Mouse (Mus musculus): Measurements from ENCODE around the gene Scyl3. TPM values are rescaled to one million over a fixed set of nuclear protein-coding genes. Genes with fewer than 3 reads are reported as not detected.

The Scyl3 gene
- polyA plus RNA-seq (2016; fragmentation: Nextera tagmentation; extraction: Ambion mirVana), result 17.0 and 18.8 TPM in 2 replicates

- Histone ChIP-seq H3K9ac (peak within 1 kb of the TSS; percentile 95), H3K36me3 (peaks cover 14% of the 10 kb centered on the region), H3K4me2 (peak within 1 kb of the TSS; percentile 81), H3K4me1 (peaks cover 32% of the 10 kb centered on the region), H3K4me3 (peak within 1 kb of the TSS; percentile 95), H3K27me3 (replicated peaks) (no peaks in the 10 kb centered on the region), H3K9me3 (replicated peaks) (no peaks in the 10 kb centered on the region), H3K27ac (peak within 1 kb of the TSS; percentile 73)
- WGBS (ENCODE audit: insufficient replicate concordance), result 63% methylated on average over 7 of the region's 7 CpGs
- no peak for ATAC-seq
Observed at GRCm38 (mm10) chr1:163928846-163929245, at the start of gene Scyl3. TSS of gene Scyl3 (plus strand) at chr1:163929100.

DNA sequence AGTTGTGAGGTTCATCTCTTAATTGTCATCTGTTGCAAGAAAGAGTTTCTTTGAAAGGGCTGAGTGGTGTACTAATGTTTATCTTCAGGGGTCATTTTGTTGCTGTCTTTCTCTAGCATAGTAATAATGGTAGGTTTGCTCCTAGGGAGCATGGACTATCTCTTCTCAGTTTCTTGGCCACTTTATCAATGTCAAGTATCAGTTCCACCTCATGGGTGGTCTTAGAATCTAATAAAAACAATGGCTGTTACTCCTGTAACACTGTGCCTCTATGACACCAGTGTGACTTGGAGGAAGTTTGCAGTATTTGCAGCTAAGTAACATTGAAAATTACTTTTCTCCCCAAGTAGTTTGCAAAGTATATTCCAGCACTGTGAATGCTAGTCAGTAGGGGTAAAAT is 39.3 kb upstream of the Scyl3 start:
- H3K27me3 ChIP-seq (replicated peaks), result no peaks in the 10 kb centered on the region

GRCm38 (mm10) chr1:163893294-163893693 is 35.6 kb upstream of the Scyl3 start:
- ATAC-seq, result no peak
- WGBS (ENCODE audit: insufficient replicate concordance), result 77% methylated on average over 5 of the region's 5 CpGs
- H3K27me3 ChIP-seq (replicated peaks), result no peaks in the 10 kb centered on the region

More for the DNA sequence above, 39.3 kb upstream of the Scyl3 start:
- no peak overlapping the region for H3K4me2 ChIP-seq
- no peaks in the 10 kb centered on the region for H3K9me3 ChIP-seq (replicated peaks)
- H3K27ac ChIP-seq, result no peak overlapping the region
- ATAC-seq, result no peak
- H3K4me3 ChIP-seq, result no peak overlapping the region
- no peaks in the 10 kb centered on the region for H3K4me1 ChIP-seq
- no peak overlapping the region for H3K9ac ChIP-seq
- no peaks in the 10 kb centered on the region for H3K36me3 ChIP-seq

DNA sequence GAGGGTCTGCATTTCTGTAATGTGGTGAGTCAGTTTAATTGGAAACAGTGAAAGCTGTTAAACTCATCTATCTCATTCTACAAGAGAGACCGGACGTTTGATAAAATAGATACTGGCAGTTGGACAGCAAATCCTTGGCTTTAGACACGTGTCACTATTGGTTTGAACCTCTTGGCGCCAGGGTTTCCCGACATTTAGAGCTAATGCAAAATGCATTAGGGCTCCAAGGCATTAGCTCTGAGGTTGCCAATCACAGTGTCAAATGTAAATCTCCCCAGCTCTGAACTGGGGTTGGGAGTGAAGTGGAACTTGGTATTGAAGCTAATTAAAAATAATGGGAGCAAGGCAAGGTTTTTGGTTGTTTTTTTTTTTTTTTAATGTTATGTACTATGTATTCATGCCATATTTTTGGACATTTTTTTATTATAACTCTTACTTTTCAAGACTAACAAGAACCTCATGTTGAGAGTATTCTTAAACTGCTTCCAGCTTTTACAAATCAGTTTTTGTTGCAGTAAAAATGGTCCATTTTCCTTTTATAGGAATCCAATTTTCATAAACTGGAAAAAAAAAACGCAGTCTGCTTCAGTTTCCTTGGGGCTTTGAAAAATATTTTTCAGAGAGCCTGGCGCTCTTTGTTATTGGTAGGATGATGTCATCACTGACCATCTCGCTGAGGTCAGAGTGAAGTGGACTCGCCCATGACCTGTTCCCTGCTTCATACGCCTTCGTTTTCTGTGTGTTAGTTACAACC is 34.9 kb upstream of the Scyl3 start:
- Histone ChIP-seq H3K4me2 (no peak overlapping the region), H3K4me3 (no peak overlapping the region), H3K9me3 (replicated peaks) (no peaks in the 10 kb centered on the region), H3K9ac (no peak overlapping the region), H3K36me3 (no peaks in the 10 kb centered on the region), H3K4me1 (no peaks in the 10 kb centered on the region), H3K27ac (no peak overlapping the region), H3K27me3 (replicated peaks) (no peaks in the 10 kb centered on the region)
- ATAC-seq, result no peak
- WGBS (ENCODE audit: insufficient replicate concordance), result 73% methylated on average over 11 of the region's 11 CpGs

More at GRCm38 (mm10) chr1:163893294-163893693, 35.6 kb upstream of the Scyl3 start:
- no peaks in the 10 kb centered on the region for H3K9me3 ChIP-seq (replicated peaks)
- no peaks in the 10 kb centered on the region for H3K4me1 ChIP-seq
- no peak overlapping the region for H3K4me2 ChIP-seq
- no peaks in the 10 kb centered on the region for H3K36me3 ChIP-seq
- H3K4me3 ChIP-seq, result no peak overlapping the region
- no peak overlapping the region for H3K27ac ChIP-seq
- H3K9ac ChIP-seq, result no peak overlapping the region

DNA sequence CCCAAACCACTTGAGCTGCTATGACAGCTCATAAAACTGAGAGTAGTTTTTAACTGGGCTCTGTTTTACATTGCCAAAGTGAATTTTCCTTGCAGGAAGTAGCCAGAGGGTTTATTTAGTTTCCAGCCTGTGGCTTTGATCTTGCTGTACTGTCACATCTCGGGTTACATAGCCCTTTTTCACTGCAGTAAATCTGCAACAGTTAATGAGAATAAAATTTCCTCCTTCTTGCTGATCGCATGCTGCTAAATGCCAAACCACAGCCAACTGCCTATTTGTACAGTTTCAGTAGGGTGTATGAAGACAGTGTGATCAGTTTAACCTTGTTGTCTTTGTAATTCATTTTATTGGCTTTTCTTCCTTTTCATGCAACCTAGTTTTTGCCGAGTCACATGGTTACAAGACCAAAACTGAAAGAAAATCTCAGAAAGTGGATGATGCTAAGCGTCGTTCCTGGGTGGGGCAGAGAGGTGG is 30.6 kb upstream of the Scyl3 start:
- no peak for ATAC-seq
- Histone ChIP-seq H3K4me1 (no peaks in the 10 kb centered on the region), H3K9ac (no peak overlapping the region), H3K4me2 (no peak overlapping the region), H3K4me3 (no peak overlapping the region), H3K36me3 (no peaks in the 10 kb centered on the region), H3K9me3 (replicated peaks) (no peaks in the 10 kb centered on the region), H3K27me3 (replicated peaks) (no peaks in the 10 kb centered on the region), H3K27ac (no peak overlapping the region)
- 62% methylated on average over 5 of the region's 5 CpGs for WGBS (ENCODE audit: insufficient replicate concordance)

DNA sequence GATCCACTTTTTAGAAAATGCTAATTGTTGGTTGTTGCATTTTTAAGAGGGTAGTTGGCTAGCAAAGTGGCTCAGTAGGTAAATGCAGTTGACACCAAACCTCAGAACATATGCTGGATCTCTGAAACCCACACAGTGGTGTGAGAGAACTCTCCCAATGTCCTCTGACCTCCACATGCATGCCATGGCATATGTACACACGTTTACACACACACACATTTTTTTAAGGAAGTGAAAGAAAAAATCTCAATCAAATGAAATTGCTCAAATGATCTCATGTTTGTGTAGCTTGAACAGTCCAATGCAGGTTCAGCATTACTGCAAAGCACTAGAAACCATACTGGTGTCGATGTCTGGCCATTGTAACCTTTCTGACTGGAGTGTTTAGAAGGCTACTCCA is 29.3 kb upstream of the Scyl3 start:
- H3K4me2 ChIP-seq, result no peak overlapping the region
- H3K27ac ChIP-seq, result no peak overlapping the region
- H3K9me3 ChIP-seq (replicated peaks), result no peaks in the 10 kb centered on the region
- no peak for ATAC-seq
- WGBS (ENCODE audit: insufficient replicate concordance), result 68% methylated on average over 2 of the region's 2 CpGs
- H3K4me1 ChIP-seq, result no peaks in the 10 kb centered on the region
- no peaks in the 10 kb centered on the region for H3K36me3 ChIP-seq
- no peak overlapping the region for H3K4me3 ChIP-seq
- no peaks in the 10 kb centered on the region for H3K27me3 ChIP-seq (replicated peaks)
- H3K9ac ChIP-seq, result no peak overlapping the region

DNA sequence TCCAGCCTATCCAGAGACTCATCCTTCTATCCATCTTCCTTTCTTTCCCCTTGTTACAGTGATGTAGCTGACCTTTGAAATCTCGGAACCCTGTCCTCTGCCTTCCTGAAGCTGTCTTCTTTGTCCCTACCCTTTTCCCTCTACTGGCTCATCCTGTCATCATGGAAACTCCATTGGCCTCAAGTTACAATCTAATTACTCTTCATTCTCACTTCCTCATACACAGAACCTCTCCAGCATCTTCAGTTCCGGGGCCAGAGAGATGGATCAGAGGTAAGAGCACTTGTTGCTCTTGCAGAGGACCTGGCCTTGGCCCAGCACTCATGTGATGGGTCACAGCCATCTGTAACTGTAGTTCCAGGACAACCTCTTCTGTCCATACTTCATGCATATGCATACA is 28.7 kb upstream of the Scyl3 start:
- WGBS (ENCODE audit: insufficient replicate concordance), result 58% methylated on average over 2 of the region's 2 CpGs
- H3K9ac ChIP-seq, result no peak overlapping the region
- ATAC-seq, result no peak
- H3K36me3 ChIP-seq, result no peaks in the 10 kb centered on the region
- no peak overlapping the region for H3K4me2 ChIP-seq
- H3K4me1 ChIP-seq, result no peaks in the 10 kb centered on the region
- H3K4me3 ChIP-seq, result no peak overlapping the region
- no peaks in the 10 kb centered on the region for H3K27me3 ChIP-seq (replicated peaks)
- H3K9me3 ChIP-seq (replicated peaks), result no peaks in the 10 kb centered on the region
- no peak overlapping the region for H3K27ac ChIP-seq

GRCm38 (mm10) chr1:163903411-163903810 is 25.5 kb upstream of the Scyl3 start:
- WGBS (ENCODE audit: insufficient replicate concordance), result 76% methylated on average over 3 of the region's 3 CpGs
- no peaks in the 10 kb centered on the region for H3K9me3 ChIP-seq (replicated peaks)
- H3K36me3 ChIP-seq, result no peaks in the 10 kb centered on the region
- no peak overlapping the region for H3K27ac ChIP-seq
- no peaks in the 10 kb centered on the region for H3K4me1 ChIP-seq
- no peaks in the 10 kb centered on the region for H3K27me3 ChIP-seq (replicated peaks)
- no peak overlapping the region for H3K4me2 ChIP-seq
- no peak for ATAC-seq
- H3K9ac ChIP-seq, result no peak overlapping the region
- no peak overlapping the region for H3K4me3 ChIP-seq

DNA sequence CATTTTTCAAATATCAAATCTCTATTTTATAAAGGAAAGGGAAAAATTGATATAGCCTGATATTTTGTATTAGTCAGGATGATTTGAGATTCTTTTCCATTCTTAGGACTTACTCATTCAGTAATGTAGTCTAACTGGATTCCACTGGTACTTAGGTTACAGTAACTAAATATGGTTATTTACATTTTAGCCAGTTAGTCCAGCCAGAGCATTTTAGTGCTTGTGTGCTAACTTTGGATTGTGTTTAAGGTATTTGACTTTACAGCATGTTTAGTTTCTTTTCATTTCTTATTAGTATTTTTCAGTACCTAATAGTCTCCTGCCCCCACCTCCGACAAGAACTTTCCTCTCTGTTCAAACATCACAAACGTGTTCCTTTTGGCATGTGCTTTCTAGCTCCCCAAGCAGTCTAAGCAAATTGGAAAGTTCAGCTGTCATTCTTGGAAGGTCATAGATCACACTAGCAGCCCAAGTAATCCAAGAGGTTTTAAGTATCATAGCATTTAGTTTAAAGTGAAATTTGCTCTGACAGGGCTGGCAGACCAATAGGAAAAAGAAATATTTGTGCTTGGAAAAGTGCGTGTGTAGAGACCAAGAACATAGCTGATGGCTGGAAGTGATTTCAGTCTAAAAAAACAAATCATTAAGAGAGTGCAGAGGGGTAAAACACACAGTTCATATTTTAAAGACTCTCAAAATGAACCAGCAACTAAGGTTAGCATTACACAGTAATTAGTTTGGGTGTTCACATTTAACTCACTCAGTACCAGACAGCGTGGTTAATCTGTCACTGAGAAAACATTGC is 21.7 kb upstream of the Scyl3 start:
- no peak for ATAC-seq

GRCm38 (mm10) chr1:163908389-163908788 is 20.5 kb upstream of the Scyl3 start:
- Histone ChIP-seq H3K27ac (no peak overlapping the region), H3K9ac (no peak overlapping the region)

More for the DNA sequence above, 21.7 kb upstream of the Scyl3 start:
- H3K36me3 ChIP-seq, result no peaks in the 10 kb centered on the region
- no peaks in the 10 kb centered on the region for H3K27me3 ChIP-seq (replicated peaks)
- H3K9me3 ChIP-seq (replicated peaks), result no peaks in the 10 kb centered on the region
- no peak overlapping the region for H3K4me2 ChIP-seq
- H3K9ac ChIP-seq, result no peak overlapping the region
- no peak overlapping the region for H3K4me3 ChIP-seq
- H3K27ac ChIP-seq, result no peak overlapping the region
- no peaks in the 10 kb centered on the region for H3K4me1 ChIP-seq
- 65% methylated on average over 4 of the region's 4 CpGs for WGBS (ENCODE audit: insufficient replicate concordance)

GRCm38 (mm10) chr1:163910343-163910742 is 18.6 kb upstream of the Scyl3 start:
- H3K9me3 ChIP-seq (replicated peaks), result no peaks in the 10 kb centered on the region
- 5% methylated on average over 2 of the region's 2 CpGs for WGBS (ENCODE audit: insufficient replicate concordance)
- no peak overlapping the region for H3K4me3 ChIP-seq
- ATAC-seq, result no peak
- no peak overlapping the region for H3K4me2 ChIP-seq
- H3K4me1 ChIP-seq, result no peaks in the 10 kb centered on the region
- no peak overlapping the region for H3K27ac ChIP-seq
- no peaks in the 10 kb centered on the region for H3K27me3 ChIP-seq (replicated peaks)
- no peak overlapping the region for H3K9ac ChIP-seq
- H3K36me3 ChIP-seq, result no peaks in the 10 kb centered on the region

More at GRCm38 (mm10) chr1:163908389-163908788, 20.5 kb upstream of the Scyl3 start:
- WGBS (ENCODE audit: insufficient replicate concordance), result 43% methylated on average over 11 of the region's 11 CpGs
- Histone ChIP-seq H3K4me2 (no peak overlapping the region), H3K4me3 (no peak overlapping the region), H3K9me3 (replicated peaks) (no peaks in the 10 kb centered on the region), H3K27me3 (replicated peaks) (no peaks in the 10 kb centered on the region), H3K36me3 (no peaks in the 10 kb centered on the region), H3K4me1 (no peaks in the 10 kb centered on the region)
- ATAC-seq, result no peak

DNA sequence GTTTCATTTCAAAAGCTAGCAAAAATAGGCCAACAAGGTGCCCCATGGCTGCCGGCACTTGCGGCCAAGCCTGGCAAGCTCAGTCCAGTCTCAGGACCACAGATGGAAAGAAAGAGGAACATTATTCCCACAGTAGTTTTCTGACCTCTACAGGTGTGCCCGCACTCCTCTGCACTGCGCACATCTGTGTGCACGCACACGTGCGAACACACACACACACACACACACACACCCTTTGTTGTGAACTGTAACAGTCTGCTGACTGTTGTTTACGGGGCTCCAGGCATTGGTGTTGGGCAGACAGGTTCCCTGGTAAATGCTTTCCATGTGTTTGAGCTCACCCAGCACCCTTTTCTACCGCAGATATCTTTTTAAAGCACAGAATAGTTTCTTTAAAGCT is 18.1 kb upstream of the Scyl3 start:
- WGBS (ENCODE audit: insufficient replicate concordance), result 75% methylated on average over 9 of the region's 9 CpGs
- no peak overlapping the region for H3K27ac ChIP-seq
- H3K4me3 ChIP-seq, result no peak overlapping the region
- ATAC-seq, result no peak
- H3K36me3 ChIP-seq, result no peaks in the 10 kb centered on the region
- H3K27me3 ChIP-seq (replicated peaks), result no peaks in the 10 kb centered on the region
- no peaks in the 10 kb centered on the region for H3K4me1 ChIP-seq
- no peak overlapping the region for H3K9ac ChIP-seq
- H3K9me3 ChIP-seq (replicated peaks), result no peaks in the 10 kb centered on the region
- H3K4me2 ChIP-seq, result no peak overlapping the region
